Mouse (Mus musculus): ENCODE data around the gene Serinc4. TPM values are rescaled to one million over a fixed set of nuclear protein-coding genes. Genes with fewer than 3 reads are reported as not detected.

Serinc4 gene
- polyA plus RNA-seq, 1 experiment from 2014 or later: 0.96 TPM

GRCm38 (mm10) chr2:121415103-121415502 lies 41.5 kb downstream of the Serinc4 start:
- peak overlapping the region; percentile 99 for H3K4me3 ChIP-seq (replicated peaks; ENCODE audit: low read length)
- peak overlapping the region; percentile 62 for H3K4me2 ChIP-seq (replicated peaks)
- DNase-seq (ENCODE audit: low spot score) (no peak), ATAC-seq (ENCODE audit: low FRiP score) (no peak)
- WGBS: 63% methylated on average over 3 of the region's 3 CpGs
- H3K27ac ChIP-seq: no peak overlapping the region
- peak overlapping the region; percentile 99 for H3K9ac ChIP-seq
- peaks cover 26% of the 10 kb centered on the region for H3K4me1 ChIP-seq (replicated peaks; ENCODE audit: control insufficient read depth, insufficient read depth, low read length)
- H3K9me3 ChIP-seq (ENCODE audit: control insufficient read depth, low read length): no peaks in the 10 kb centered on the region
- no peaks in the 10 kb centered on the region for H3K27me3 ChIP-seq (ENCODE audit: control insufficient read depth, insufficient read depth, low read length)
- peaks cover 26% of the 10 kb centered on the region for H3K36me3 ChIP-seq (replicated peaks; ENCODE audit: control insufficient read depth, insufficient read depth)

GRCm38 (mm10) chr2:121414139-121414685 lies 42.4 kb downstream of the Serinc4 start:
- peak overlapping the region; percentile 99 for H3K4me3 ChIP-seq (replicated peaks; ENCODE audit: low read length)
- H3K36me3 ChIP-seq (replicated peaks; ENCODE audit: control insufficient read depth, insufficient read depth): peaks cover 23% of the 10 kb centered on the region
- peak; percentile 46 for ATAC-seq (ENCODE audit: low FRiP score)
- H3K9ac ChIP-seq: peak overlapping the region; percentile 99
- H3K4me1 ChIP-seq (replicated peaks; ENCODE audit: control insufficient read depth, insufficient read depth, low read length): peaks cover 26% of the 10 kb centered on the region
- H3K27ac ChIP-seq: peak overlapping the region; percentile 98
- peak overlapping the region; percentile 62 for H3K4me2 ChIP-seq (replicated peaks)
- WGBS: under 1% methylated on average over 32 of the region's 32 CpGs
- no peaks in the 10 kb centered on the region for H3K9me3 ChIP-seq (ENCODE audit: control insufficient read depth, low read length)
- H3K27me3 ChIP-seq (ENCODE audit: control insufficient read depth, insufficient read depth, low read length): no peaks in the 10 kb centered on the region
- peak; percentile 27 for DNase-seq (ENCODE audit: low spot score)

GRCm38 (mm10) chr2:121413387-121414042 lies 43.1 kb downstream of the Serinc4 start, which contains the start of the genes Pdia3 and Catsper2:
Gene Pdia3, plus strand, starts transcription at chr2:121413775.
Gene Catsper2, minus strand, starts transcription at chr2:121413792.
- peaks cover 26% of the 10 kb centered on the region for H3K4me1 ChIP-seq (replicated peaks; ENCODE audit: control insufficient read depth, insufficient read depth, low read length)
- WGBS: under 1% methylated on average over 66 of the region's 68 CpGs

GRCm38 (mm10) chr2:121412843-121413386 lies 43.7 kb downstream of the Serinc4 start:
- H3K4me2 ChIP-seq (replicated peaks): peak overlapping the region; percentile 62
- ATAC-seq (ENCODE audit: low FRiP score): no peak
- no peaks in the 10 kb centered on the region for H3K27me3 ChIP-seq (ENCODE audit: control insufficient read depth, insufficient read depth, low read length)
- WGBS: 14% methylated on average over 4 of the region's 4 CpGs
- no peaks in the 10 kb centered on the region for H3K9me3 ChIP-seq (ENCODE audit: control insufficient read depth, low read length)
- peaks cover 26% of the 10 kb centered on the region for H3K4me1 ChIP-seq (replicated peaks; ENCODE audit: control insufficient read depth, insufficient read depth, low read length)
- DNase-seq (ENCODE audit: low spot score): peak; percentile 49
- H3K27ac ChIP-seq: peak overlapping the region; percentile 98
- H3K4me3 ChIP-seq (replicated peaks; ENCODE audit: low read length): peak overlapping the region; percentile 99
- H3K36me3 ChIP-seq (replicated peaks; ENCODE audit: control insufficient read depth, insufficient read depth): peaks cover 12% of the 10 kb centered on the region
- H3K9ac ChIP-seq: peak overlapping the region; percentile 99

More at GRCm38 (mm10) chr2:121413387-121414042, 43.1 kb downstream of the Serinc4 start, which contains the start of the genes Pdia3 and Catsper2:
- H3K36me3 ChIP-seq (replicated peaks; ENCODE audit: control insufficient read depth, insufficient read depth): peaks cover 18% of the 10 kb centered on the region
- no peaks in the 10 kb centered on the region for H3K27me3 ChIP-seq (ENCODE audit: control insufficient read depth, insufficient read depth, low read length)
- no peaks in the 10 kb centered on the region for H3K9me3 ChIP-seq (ENCODE audit: control insufficient read depth, low read length)
- peak within 1 kb of the TSS; percentile 99 for H3K4me3 ChIP-seq (replicated peaks; ENCODE audit: low read length)
- peak; percentile 95 for DNase-seq (ENCODE audit: low spot score)
- peak; percentile 99 for ATAC-seq (ENCODE audit: low FRiP score)
- H3K4me2 ChIP-seq (replicated peaks): peak within 1 kb of the TSS; percentile 62
- H3K27ac ChIP-seq: peak within 1 kb of the TSS; percentile 98
- peak within 1 kb of the TSS; percentile 99 for H3K9ac ChIP-seq

GRCm38 (mm10) chr2:121408160-121408559 lies 48.4 kb downstream of the Serinc4 start:
- Histone ChIP-seq H3K9me3 (ENCODE audit: control insufficient read depth, low read length) (no peaks in the 10 kb centered on the region), H3K36me3 (replicated peaks; ENCODE audit: control insufficient read depth, insufficient read depth) (no peaks in the 10 kb centered on the region; the same call in 1 of the 2 replicates), H3K4me3 (replicated peaks; ENCODE audit: low read length) (no peak overlapping the region), H3K4me1 (replicated peaks; ENCODE audit: control insufficient read depth, insufficient read depth, low read length) (peaks cover 5% of the 10 kb centered on the region; the same call in 1 of the 2 replicates), H3K27me3 (ENCODE audit: control insufficient read depth, insufficient read depth, low read length) (no peaks in the 10 kb centered on the region), H3K27ac (no peak overlapping the region), H3K4me2 (replicated peaks) (no peak overlapping the region), H3K9ac (no peak overlapping the region)
- 34% methylated on average over 4 of the region's 4 CpGs for WGBS
- no peak for ATAC-seq (ENCODE audit: low FRiP score)
- DNase-seq (ENCODE audit: low spot score): no peak

- Histone ChIP-seq H3K4me1 (replicated peaks; ENCODE audit: control insufficient read depth, insufficient read depth, low read length) (no peaks in the 10 kb centered on the region), H3K27me3 (ENCODE audit: control insufficient read depth, insufficient read depth, low read length) (no peaks in the 10 kb centered on the region), H3K4me3 (replicated peaks; ENCODE audit: low read length) (no peak overlapping the region), H3K9ac (no peak overlapping the region), H3K4me2 (replicated peaks) (no peak overlapping the region), H3K27ac (no peak overlapping the region), H3K36me3 (replicated peaks; ENCODE audit: control insufficient read depth, insufficient read depth) (no peaks in the 10 kb centered on the region; the same call in 1 of the 2 replicates), H3K9me3 (ENCODE audit: control insufficient read depth, low read length) (no peaks in the 10 kb centered on the region)
- ATAC-seq (ENCODE audit: low FRiP score): no peak
- DNase-seq (ENCODE audit: low spot score): no peak
Measured at GRCm38 (mm10) chr2:121403296-121403695, 53.3 kb downstream of the Serinc4 start.

GRCm38 (mm10) chr2:121396624-121397023 lies 60.0 kb downstream of the Serinc4 start:
- peak; percentile 91 for DNase-seq (ENCODE audit: low spot score)
- H3K4me2 ChIP-seq (replicated peaks): no peak overlapping the region
- 15% methylated on average over 8 of the region's 8 CpGs for WGBS
- no peaks in the 10 kb centered on the region for H3K9me3 ChIP-seq (ENCODE audit: control insufficient read depth, low read length)
- H3K27me3 ChIP-seq (ENCODE audit: control insufficient read depth, insufficient read depth, low read length): no peaks in the 10 kb centered on the region
- H3K9ac ChIP-seq: no peak overlapping the region
- H3K27ac ChIP-seq: no peak overlapping the region
- no peaks in the 10 kb centered on the region for H3K4me1 ChIP-seq (replicated peaks; ENCODE audit: control insufficient read depth, insufficient read depth, low read length)
- no peak for ATAC-seq (ENCODE audit: low FRiP score)
- no peak overlapping the region for H3K4me3 ChIP-seq (replicated peaks; ENCODE audit: low read length)
- H3K36me3 ChIP-seq (replicated peaks; ENCODE audit: control insufficient read depth, insufficient read depth): peaks cover 5% of the 10 kb centered on the region; the same call in 1 of the 2 replicates

Small RNAs within 50 kb of the gene (microRNA-seq; reads per million reads assigned to microRNA genes)
- gene Gm22953: not detected

Other genes starting within 250 kb of the Serinc4 start
- 165 and 170 TPM in 2 replicates for gene Trp53bp1, start 185.4 kb downstream of the Serinc4 start, polyA plus RNA-seq (2014; fragmentation: Nextera tagmentation; extraction: Ambion mirVana)
- gene Map1a, start 167.2 kb downstream of the Serinc4 start, polyA plus RNA-seq (2014; fragmentation: Nextera tagmentation; extraction: Ambion mirVana): 50.1 and 57.2 TPM in 2 replicates
- gene Ppip5k1, start 101.4 kb downstream of the Serinc4 start, polyA plus RNA-seq (2014; fragmentation: Nextera tagmentation; extraction: Ambion mirVana): 18.6 and 19.3 TPM in 2 replicates
- gene Ckmt1, start 99.1 kb downstream of the Serinc4 start, polyA plus RNA-seq (2014; fragmentation: Nextera tagmentation; extraction: Ambion mirVana): 90.5 and 103 TPM in 2 replicates
- gene Strc, start 69.6 kb downstream of the Serinc4 start, polyA plus RNA-seq (2014; fragmentation: Nextera tagmentation; extraction: Ambion mirVana): not detected in 2 replicates
- 268 and 307 TPM in 2 replicates for gene Pdia3, start 43.0 kb downstream of the Serinc4 start, polyA plus RNA-seq (2014; fragmentation: Nextera tagmentation; extraction: Ambion mirVana)
- 2.9 and 3.1 TPM in 2 replicates for gene Catsper2, start 43.0 kb downstream of the Serinc4 start, polyA plus RNA-seq (2014; fragmentation: Nextera tagmentation; extraction: Ambion mirVana)
- gene Ell3, start 12.5 kb downstream of the Serinc4 start, polyA plus RNA-seq (2014; fragmentation: Nextera tagmentation; extraction: Ambion mirVana): 1.5 and 2.6 TPM in 2 replicates
- gene Serf2, start 7.6 kb downstream of the Serinc4 start, polyA plus RNA-seq (2014; fragmentation: Nextera tagmentation; extraction: Ambion mirVana): 315 and 365 TPM in 2 replicates
- gene Hypk, start 3.5 kb downstream of the Serinc4 start, polyA plus RNA-seq (2014; fragmentation: Nextera tagmentation; extraction: Ambion mirVana): 71.9 and 90.2 TPM in 2 replicates
- 65.0 and 69.0 TPM in 2 replicates for gene Mfap1b, start 17.3 kb upstream of the Serinc4 start, polyA plus RNA-seq (2014; fragmentation: Nextera tagmentation; extraction: Ambion mirVana)
- 23.1 and 25.3 TPM in 2 replicates for gene Mfap1a, start 49.9 kb upstream of the Serinc4 start, polyA plus RNA-seq (2014; fragmentation: Nextera tagmentation; extraction: Ambion mirVana)
- 3.2 and 3.8 TPM in 2 replicates for gene Wdr76, start 49.9 kb upstream of the Serinc4 start, polyA plus RNA-seq (2014; fragmentation: Nextera tagmentation; extraction: Ambion mirVana)

All from hindbrain, embryonic 14.5 days (tissue).